Mouse (Mus musculus) kidney, embryonic 15.5 days (tissue): Measurements from ENCODE around the gene Sucnr1. TPM values are rescaled to one million over a fixed set of nuclear protein-coding genes. Genes with fewer than 3 reads are reported as not detected.

ENCODE experiments used
- ATAC-seq: fragments of 200-750 bp; cut with Nextera tagmentation; replicated peaks from 2 replicates; pipeline ENCODE4 v1.8.0; 2017; ENCODE audit warnings: moderate TSS enrichment; ENCODE audit not compliant: low FRiP score
- H3K27ac ChIP-seq: fragments of 300-500 bp; sonication (generic); 2 replicates; pipeline ENCODE4 v1.5.1; 2015; ENCODE audit warnings: mild to moderate bottlenecking, inconsistent platforms
- H3K27me3 ChIP-seq: fragments of 300-500 bp; sonication (generic); 2 replicates; pipeline ENCODE4 v1.6.1; 2015; ENCODE audit warnings: inconsistent platforms
- H3K36me3 ChIP-seq: fragments of 300-500 bp; sonication (generic); 2 replicates; pipeline ENCODE4 v1.6.1; 2015; ENCODE audit warnings: inconsistent platforms
- H3K4me1 ChIP-seq: fragments of 300-500 bp; sonication (generic); 2 replicates; pipeline ENCODE4 v1.6.1; 2015; ENCODE audit warnings: inconsistent platforms
- H3K4me2 ChIP-seq: fragments of 300-500 bp; sonication (generic); 2 replicates; pipeline ENCODE4 v1.6.1; 2015; ENCODE audit warnings: moderate library complexity, mild to moderate bottlenecking, inconsistent platforms
- H3K4me3 ChIP-seq: fragments of 300-500 bp; sonication (generic); replicated peaks from 2 replicates; pipeline ENCODE4 v1.5.1; 2015; ENCODE audit warnings: mild to moderate bottlenecking, inconsistent platforms
- H3K9ac ChIP-seq: fragments of 300-500 bp; sonication (generic); 2 replicates; pipeline ENCODE4 v1.6.1; 2015; ENCODE audit warnings: mild to moderate bottlenecking, inconsistent platforms
- H3K9me3 ChIP-seq: fragments of 300-500 bp; sonication (generic); replicated peaks from 2 replicates; pipeline ENCODE4 v1.6.1; 2016; ENCODE audit warnings: inconsistent platforms
- WGBS: fragments of 180-500 bp; shearing (Covaris S2); methylation state at CpG from one replicate; pipeline ENCODE4 v1.1.7; 2015; ENCODE audit warnings: mixed read lengths; 5-methylcytosine and 5-hydroxymethylcytosine counted together
- polyA plus RNA-seq: library from polyadenylated mRNA; unstranded; fragments of >200 nt; fragmentation: Nextera tagmentation; extraction: Ambion mirVana; gene quantifications from 2 replicates; pipeline ENCODE4 v1.2.1, GENCODE M21; 2015

Sucnr1 gene
- 4.4 and 5.4 TPM in 2 replicates for polyA plus RNA-seq

- 0 out of 2 replicates have a peak within 1 kb of the TSS, but pooled peaks have one; percentile 18 for H3K27ac ChIP-seq
- 72% methylated on average over 4 of the region's 4 CpGs for WGBS
- H3K36me3 ChIP-seq, result no peaks in the 10 kb centered on the region
- no peaks in the 10 kb centered on the region for H3K9me3 ChIP-seq
- H3K4me1 ChIP-seq, result peaks cover 6% of the 10 kb centered on the region; the same call in 1 of the 2 replicates
- H3K27me3 ChIP-seq, result no peaks in the 10 kb centered on the region
- no peak within 1 kb of the TSS for H3K4me2 ChIP-seq
- ATAC-seq, result no peak
- H3K9ac ChIP-seq, result no peak within 1 kb of the TSS
- no peak within 1 kb of the TSS for H3K4me3 ChIP-seq
These were observed at the start of gene Sucnr1 for GRCm38 (mm10) chr3:60081648-60082047. Sucnr1 (plus strand) TSS chr3:60081869.

DNA sequence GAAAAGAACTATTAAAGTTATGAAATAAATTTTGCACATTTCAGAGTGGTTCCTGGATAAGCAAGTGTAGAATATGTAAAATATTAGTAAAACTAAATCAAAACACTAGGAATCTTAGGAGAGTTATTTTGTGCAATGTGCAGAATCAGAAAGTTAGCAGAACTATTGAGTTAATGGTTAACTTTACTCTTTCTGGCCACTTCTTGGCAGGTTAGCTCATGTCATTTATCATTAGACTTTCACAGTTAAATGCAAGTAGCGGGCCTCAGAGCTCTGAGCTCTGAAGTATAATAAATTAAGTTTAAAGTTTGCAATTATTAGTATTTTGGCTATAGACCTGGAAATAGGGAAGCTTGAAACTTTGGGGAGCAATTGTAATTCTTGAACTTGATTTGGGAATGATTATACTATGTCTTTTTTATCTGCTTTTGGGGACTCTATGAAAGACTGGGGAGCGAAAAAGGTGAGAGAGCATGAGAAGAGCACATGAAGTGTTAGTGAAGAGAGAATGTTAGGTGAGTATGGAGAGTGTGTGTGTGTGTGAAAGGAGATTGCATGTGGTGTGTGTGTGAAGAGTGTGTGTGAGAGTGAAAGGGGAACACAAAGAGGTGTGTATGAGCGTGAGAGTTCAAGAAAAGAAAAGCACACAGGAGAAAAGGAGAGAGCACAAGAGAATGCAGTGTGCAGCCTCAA lies 35.3 kb upstream of the Sucnr1 start:
- ATAC-seq, result peak; percentile 70; the same call in 1 of the 2 replicates
- Histone ChIP-seq H3K27ac (no peak overlapping the region), H3K36me3 (no peaks in the 10 kb centered on the region), H3K4me1 (0 out of 2 replicates have a peak, but pooled peaks cover 3% of the 10 kb centered on the region), H3K9ac (no peak overlapping the region), H3K9me3 (no peaks in the 10 kb centered on the region), H3K4me3 (no peak overlapping the region), H3K27me3 (no peaks in the 10 kb centered on the region), H3K4me2 (no peak overlapping the region)
- WGBS, result 63% methylated on average over 3 of the region's 3 CpGs

DNA sequence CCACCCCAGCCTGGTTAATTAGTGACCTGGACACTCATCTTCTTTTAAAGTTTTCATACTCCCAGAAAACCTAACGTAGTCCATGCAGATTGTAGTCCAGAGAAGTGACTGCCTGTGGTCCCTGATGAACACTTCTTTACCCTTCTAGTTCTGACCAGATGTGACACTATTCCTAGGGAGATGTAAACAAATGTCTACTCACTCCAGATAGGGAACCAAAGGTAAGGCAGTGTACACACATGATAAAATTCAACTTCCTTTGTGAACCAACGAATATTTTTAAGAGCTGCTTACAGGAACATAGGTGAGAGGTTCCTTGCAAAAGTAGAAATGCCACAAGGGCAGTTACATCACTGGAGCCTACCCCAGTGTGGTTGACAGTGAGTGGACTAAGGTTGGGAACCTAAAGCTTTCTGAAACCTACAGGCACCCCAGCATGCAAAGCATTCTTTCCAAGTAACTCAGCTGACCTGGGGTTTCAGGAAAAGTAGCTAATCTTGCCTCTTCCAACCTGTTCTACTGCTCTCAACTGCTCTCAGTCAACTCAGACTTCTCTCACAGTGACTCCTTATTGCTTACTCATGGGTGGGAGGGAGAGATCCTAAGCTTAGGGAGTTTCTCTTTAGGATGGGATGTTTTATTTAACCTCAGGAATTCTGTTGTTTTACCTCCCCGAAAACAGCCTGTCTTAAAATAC lies 28.3 kb upstream of the Sucnr1 start:
- H3K4me3 ChIP-seq, result no peak overlapping the region
- no peak overlapping the region for H3K4me2 ChIP-seq
- H3K36me3 ChIP-seq, result no peaks in the 10 kb centered on the region
- no peak overlapping the region for H3K27ac ChIP-seq
- no peaks in the 10 kb centered on the region for H3K4me1 ChIP-seq
- WGBS, result 65% methylated on average over 3 of the region's 3 CpGs
- H3K9me3 ChIP-seq, result no peaks in the 10 kb centered on the region
- no peaks in the 10 kb centered on the region for H3K27me3 ChIP-seq
- H3K9ac ChIP-seq, result no peak overlapping the region
- ATAC-seq, result no peak

DNA sequence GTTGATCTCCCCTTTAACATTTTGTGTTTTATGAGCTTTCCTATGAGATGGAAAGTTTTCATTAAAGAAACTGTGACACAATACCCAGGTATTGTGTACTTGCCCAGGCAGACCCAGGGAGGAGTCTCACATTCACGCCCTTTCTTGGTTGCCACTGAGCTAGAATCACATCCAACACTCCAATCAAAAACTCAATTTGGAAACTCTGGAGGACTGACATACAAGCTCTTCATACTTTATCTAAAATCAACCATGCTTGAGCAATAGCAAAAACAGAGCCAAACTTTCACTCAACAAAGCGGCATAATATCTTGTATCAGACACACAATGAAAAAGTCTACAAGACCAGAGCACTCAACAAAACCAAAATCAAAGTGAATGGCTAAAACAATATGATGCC lies 27.7 kb upstream of the Sucnr1 start:
- Histone ChIP-seq H3K27me3 (no peaks in the 10 kb centered on the region), H3K4me2 (no peak overlapping the region), H3K36me3 (no peaks in the 10 kb centered on the region), H3K9me3 (no peaks in the 10 kb centered on the region), H3K4me1 (no peaks in the 10 kb centered on the region), H3K27ac (no peak overlapping the region), H3K4me3 (no peak overlapping the region), H3K9ac (no peak overlapping the region)
- no peak for ATAC-seq
- WGBS, result 78% methylated on average over 2 of the region's 2 CpGs

GRCm38 (mm10) chr3:60056451-60056850 lies 25.2 kb upstream of the Sucnr1 start:
- Histone ChIP-seq H3K4me3 (no peak overlapping the region), H3K27ac (no peak overlapping the region), H3K27me3 (no peaks in the 10 kb centered on the region), H3K4me1 (no peaks in the 10 kb centered on the region), H3K9ac (no peak overlapping the region), H3K36me3 (no peaks in the 10 kb centered on the region), H3K9me3 (no peaks in the 10 kb centered on the region), H3K4me2 (no peak overlapping the region)
- WGBS, result 29% methylated on average over 3 of the region's 3 CpGs
- ATAC-seq, result no peak

DNA sequence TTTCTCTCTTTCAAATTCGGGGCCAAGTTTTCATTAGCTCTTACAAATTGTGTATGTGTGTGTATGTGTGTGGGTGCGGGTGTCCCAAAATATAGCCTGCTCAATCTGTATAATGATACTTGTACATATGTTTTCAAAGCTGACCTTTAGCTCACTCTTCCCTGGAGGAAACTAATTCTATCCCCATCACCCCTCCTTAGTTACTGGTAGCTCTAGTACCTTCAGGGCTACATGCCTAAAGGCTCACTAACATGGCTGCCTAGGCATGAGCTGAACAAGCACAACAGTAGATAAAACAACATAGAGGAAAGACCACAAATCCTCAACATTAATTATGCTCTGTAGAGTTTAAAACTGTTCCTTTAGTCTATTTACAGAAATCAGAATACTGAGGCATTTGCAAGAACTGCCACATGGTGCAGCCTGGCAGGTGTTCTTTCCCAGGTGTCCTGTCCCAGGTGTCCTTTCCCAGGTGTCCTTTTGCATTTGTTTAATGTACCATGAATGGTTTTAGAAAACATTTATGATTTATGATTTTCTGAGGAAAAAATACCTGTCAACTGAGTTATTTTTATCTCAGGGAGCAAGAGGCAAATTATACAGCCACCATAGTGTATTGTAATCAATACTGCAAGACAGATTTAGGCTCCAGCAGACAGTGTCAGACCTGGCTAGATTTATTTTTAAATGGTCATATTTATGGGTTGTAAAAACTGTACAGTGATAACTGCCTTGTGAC lies 24.4 kb upstream of the Sucnr1 start:
- Histone ChIP-seq H3K9me3 (no peaks in the 10 kb centered on the region), H3K27me3 (no peaks in the 10 kb centered on the region), H3K4me3 (no peak overlapping the region), H3K4me1 (no peaks in the 10 kb centered on the region), H3K4me2 (no peak overlapping the region), H3K27ac (no peak overlapping the region), H3K9ac (no peak overlapping the region), H3K36me3 (no peaks in the 10 kb centered on the region)
- ATAC-seq, result no peak
- 88% methylated on average over 2 of the region's 2 CpGs for WGBS

DNA sequence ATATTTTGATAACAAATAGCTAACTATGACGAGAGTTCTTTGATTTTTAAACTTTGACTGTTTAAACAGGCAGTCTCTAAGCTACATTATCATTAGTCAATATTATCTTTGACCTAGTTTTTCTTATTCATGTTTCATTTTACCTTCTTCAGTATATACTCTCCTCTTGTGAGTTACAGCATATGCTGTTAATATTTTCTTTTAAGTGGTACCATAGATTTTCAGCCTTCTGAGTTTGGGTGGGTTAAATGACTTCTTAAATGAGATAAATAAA lies 23.9 kb upstream of the Sucnr1 start:
- no peak for ATAC-seq
- 54% methylated on average over 1 of the region's 1 CpGs for WGBS

GRCm38 (mm10) chr3:60078883-60079415 lies 2.7 kb upstream of the Sucnr1 start:
- Histone ChIP-seq H3K4me3 (no peak overlapping the region), H3K9me3 (no peaks in the 10 kb centered on the region), H3K27ac (peak overlapping the region; percentile 60), H3K9ac (no peak overlapping the region), H3K27me3 (no peaks in the 10 kb centered on the region), H3K4me1 (peaks cover 6% of the 10 kb centered on the region; the same call in 1 of the 2 replicates), H3K36me3 (no peaks in the 10 kb centered on the region), H3K4me2 (no peak overlapping the region)
- peak; percentile 77 for ATAC-seq
- WGBS, result 69% methylated on average over 1 of the region's 1 CpGs

More for the DNA sequence above, 23.9 kb upstream of the Sucnr1 start:
- no peaks in the 10 kb centered on the region for H3K36me3 ChIP-seq
- H3K27me3 ChIP-seq, result no peaks in the 10 kb centered on the region
- H3K27ac ChIP-seq, result no peak overlapping the region
- no peak overlapping the region for H3K4me3 ChIP-seq
- H3K4me2 ChIP-seq, result no peak overlapping the region
- H3K4me1 ChIP-seq, result no peaks in the 10 kb centered on the region
- no peak overlapping the region for H3K9ac ChIP-seq
- H3K9me3 ChIP-seq, result no peaks in the 10 kb centered on the region

DNA sequence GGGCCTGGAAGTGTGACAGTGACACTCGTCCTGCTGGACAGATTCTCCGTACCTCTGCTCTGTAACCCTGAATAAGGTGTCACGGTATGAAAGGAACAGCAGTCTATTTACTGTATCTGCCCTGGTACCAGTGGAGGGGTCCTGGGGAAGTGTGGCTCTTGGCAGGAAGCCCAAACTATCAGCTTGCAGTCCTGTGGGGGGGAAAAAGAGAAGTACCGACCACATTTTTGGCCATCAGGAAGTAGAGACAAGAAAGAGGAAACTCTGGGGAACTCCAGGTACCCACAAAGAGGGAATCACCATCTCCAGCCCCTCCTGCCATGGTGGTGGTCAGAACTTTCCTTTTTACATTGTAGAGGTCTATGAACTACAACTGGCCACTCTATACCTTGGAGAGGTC lies 1.1 kb upstream of the Sucnr1 start:
- Histone ChIP-seq H3K9me3 (no peaks in the 10 kb centered on the region), H3K4me1 (peaks cover 6% of the 10 kb centered on the region; the same call in 1 of the 2 replicates), H3K27ac (0 out of 2 replicates have a peak overlapping the region, but pooled peaks have one; percentile 18), H3K9ac (no peak overlapping the region), H3K4me3 (no peak overlapping the region), H3K36me3 (no peaks in the 10 kb centered on the region), H3K4me2 (no peak overlapping the region), H3K27me3 (no peaks in the 10 kb centered on the region)
- no peak; the same call in 1 of the 2 replicates for ATAC-seq
- WGBS, result 50% methylated on average over 4 of the region's 4 CpGs

GRCm38 (mm10) chr3:60082746-60083145 lies 1.1 kb downstream of the Sucnr1 start:
- no peak for ATAC-seq
- Histone ChIP-seq H3K27ac (no peak overlapping the region), H3K9ac (no peak overlapping the region), H3K9me3 (no peaks in the 10 kb centered on the region), H3K4me3 (no peak overlapping the region), H3K27me3 (no peaks in the 10 kb centered on the region), H3K4me2 (no peak overlapping the region), H3K4me1 (peaks cover 6% of the 10 kb centered on the region; the same call in 1 of the 2 replicates), H3K36me3 (no peaks in the 10 kb centered on the region)
- WGBS, result 73% methylated on average over 3 of the region's 3 CpGs

GRCm38 (mm10) chr3:60085729-60086128 lies 4.1 kb downstream of the Sucnr1 start:
- no peak for ATAC-seq
- 73% methylated on average over 2 of the region's 2 CpGs for WGBS
- no peak overlapping the region for H3K4me2 ChIP-seq
- H3K9ac ChIP-seq, result no peak overlapping the region
- peaks cover 2% of the 10 kb centered on the region; the same call in 1 of the 2 replicates for H3K4me1 ChIP-seq
- H3K9me3 ChIP-seq, result no peaks in the 10 kb centered on the region
- H3K27me3 ChIP-seq, result no peaks in the 10 kb centered on the region
- no peak overlapping the region for H3K4me3 ChIP-seq
- no peaks in the 10 kb centered on the region for H3K36me3 ChIP-seq
- H3K27ac ChIP-seq, result no peak overlapping the region

GRCm38 (mm10) chr3:60091321-60091720 lies 9.7 kb downstream of the Sucnr1 start:
- H3K27ac ChIP-seq, result no peak overlapping the region
- H3K4me1 ChIP-seq, result no peaks in the 10 kb centered on the region
- no peaks in the 10 kb centered on the region for H3K9me3 ChIP-seq
- WGBS, result 79% methylated on average over 8 of the region's 8 CpGs
- no peak overlapping the region for H3K4me3 ChIP-seq
- no peaks in the 10 kb centered on the region for H3K36me3 ChIP-seq
- H3K4me2 ChIP-seq, result no peak overlapping the region
- H3K9ac ChIP-seq, result no peak overlapping the region
- ATAC-seq, result no peak
- no peaks in the 10 kb centered on the region for H3K27me3 ChIP-seq
